Mouse (Mus musculus) limb, embryonic 14.5 days (tissue): Measurements from ENCODE around the gene Gm49358. TPM values are rescaled to one million over a fixed set of nuclear protein-coding genes. Genes with fewer than 3 reads are reported as not detected.

Source experiments
- ATAC-seq: fragments of 200-750 bp; cut with Nextera tagmentation; 2 replicates; pipeline ENCODE4 v1.8.0; 2017; ENCODE audit warnings: low read depth, moderate number of reproducible peaks, moderate TSS enrichment; ENCODE audit not compliant: low FRiP score
- DNase-seq: peaks from one replicate; pipeline ENCODE4 v3.0.0-alpha.2; 2015; ENCODE audit warnings: low spot score
- H3K27ac ChIP-seq: fragments of 300-500 bp; sonication (generic); replicated peaks from 2 replicates; pipeline ENCODE4 v1.5.1; 2014; ENCODE audit warnings: low read depth, mild to moderate bottlenecking, low read length, moderate library complexity, mixed read lengths
- H3K27me3 ChIP-seq: fragments of 300-500 bp; sonication (generic); 2 replicates; pipeline ENCODE4 v1.6.1; 2014; ENCODE audit warnings: low read length, mixed read lengths; ENCODE audit not compliant: control insufficient read depth, insufficient read depth
- H3K36me3 ChIP-seq: fragments of 300-500 bp; sonication (generic); 2 replicates; pipeline ENCODE4 v1.6.1; 2014; ENCODE audit warnings: mild to moderate bottlenecking, low read length, moderate library complexity, mixed read lengths; ENCODE audit not compliant: control insufficient read depth, insufficient read depth
- H3K4me1 ChIP-seq: fragments of 300-500 bp; sonication (generic); 2 replicates; pipeline ENCODE4 v1.6.1; 2014; ENCODE audit warnings: antibody characterized with exemption, low read length, mixed read lengths; ENCODE audit not compliant: control insufficient read depth, insufficient read depth
- H3K4me2 ChIP-seq: fragments of 300-500 bp; sonication (generic); replicated peaks from 2 replicates; pipeline ENCODE4 v1.6.1; 2014; ENCODE audit warnings: low read depth, mild to moderate bottlenecking, low read length, moderate library complexity; ENCODE audit not compliant: severe bottlenecking
- H3K4me3 ChIP-seq: fragments of 300-500 bp; sonication (generic); replicated peaks from 2 replicates; pipeline ENCODE4 v1.5.1; 2014; ENCODE audit warnings: low read length
- H3K9ac ChIP-seq: fragments of 300-500 bp; sonication (generic); 2 replicates; pipeline ENCODE4 v1.6.1; 2014; ENCODE audit warnings: mild to moderate bottlenecking, low read depth, low read length, moderate library complexity; ENCODE audit not compliant: severe bottlenecking
- H3K9me3 ChIP-seq: fragments of 300-500 bp; sonication (generic); 2 replicates; pipeline ENCODE4 v1.6.1; 2016; ENCODE audit warnings: low read length; ENCODE audit not compliant: control insufficient read depth
- POLR2A ChIP-seq: fragments of 200-500 bp; IDR thresholded peaks from 2 replicates; pipeline ENCODE4 v1.8.0; 2012; ENCODE audit warnings: inconsistent platforms, mild to moderate bottlenecking, moderate library complexity, borderline replicate concordance; ENCODE audit not compliant: insufficient read depth, insufficient read length; ENCODE audit errors: extremely low read depth
- WGBS: fragments of 180-500 bp; shearing (Covaris S2); extraction: QIAGEN DNeasy Blood & Tissue Kit; methylation state at CpG from one replicate; pipeline ENCODE4 v1.1.7; 2014; 5-methylcytosine and 5-hydroxymethylcytosine counted together
- polyA plus RNA-seq, 2 experiments: library from polyadenylated mRNA; depleted of rRNA in 1 of 2; stranded (reverse) in 1 of 2; unstranded in 1 of 2; fragments of >200 nt; fragmentation: Nextera tagmentation in 1 of 2; extraction: Ambion mirVana in 1 of 2; gene quantifications; 2 replicates each; pipeline versions ENCODE4 v1.2.1 to v1.2.3; 2012 to 2014

Gene Gm49358
- polyA plus RNA-seq, 2 experiments: 0.22 TPM; not detected in 1

DNA sequence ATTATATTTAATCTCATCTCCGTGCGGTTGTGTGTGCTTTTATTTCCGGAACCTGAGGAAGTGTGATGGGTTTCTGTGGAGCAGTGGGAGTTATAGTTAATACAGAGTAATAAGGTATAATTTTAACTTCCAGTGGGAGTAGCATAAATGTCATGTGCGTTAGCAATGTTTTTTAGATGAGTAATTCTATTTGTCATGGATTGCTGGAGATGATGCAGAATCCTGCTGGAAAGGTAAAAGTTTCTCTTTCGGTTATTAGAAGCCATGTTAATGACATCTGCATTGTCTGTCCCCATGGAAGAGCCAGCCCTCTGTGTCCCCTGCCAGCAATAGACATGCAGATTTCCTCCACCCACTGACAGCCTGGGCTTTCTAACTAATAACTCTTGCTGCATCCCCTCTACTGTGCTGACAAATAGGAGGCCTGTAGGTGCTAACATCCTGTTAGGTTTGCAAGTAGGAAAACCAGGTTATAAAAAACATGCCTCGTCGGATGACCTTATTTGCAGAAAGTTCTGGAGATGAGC is 25.4 kb downstream of the Gm49358 start:
- no peaks in the 10 kb centered on the region for H3K36me3 ChIP-seq
- no peak overlapping the region for H3K27ac ChIP-seq
- no peak for DNase-seq
- peaks cover 4% of the 10 kb centered on the region; the same call in 1 of the 2 replicates for H3K4me1 ChIP-seq
- no peak overlapping the region for H3K9ac ChIP-seq
- no peak for ATAC-seq
- H3K9me3 ChIP-seq: no peaks in the 10 kb centered on the region
- no peaks in the 10 kb centered on the region for H3K27me3 ChIP-seq
- H3K4me3 ChIP-seq: no peak overlapping the region
- no peak for TF ChIP-seq POLR2A
- WGBS: 86% methylated on average over 7 of the region's 7 CpGs
- no peak overlapping the region for H3K4me2 ChIP-seq

GRCm38 (mm10) chr10:86791507-86792184 is 27.9 kb downstream of the Gm49358 start:
- 72% methylated on average over 7 of the region's 7 CpGs for whole genome bisulfite sequencing
- DNase-seq (no peak), ATAC-seq (no peak)
- no peak overlapping the region for H3K4me2 ChIP-seq
- no peaks in the 10 kb centered on the region for H3K27me3 ChIP-seq
- H3K9ac ChIP-seq: no peak overlapping the region
- no peak for TF ChIP-seq POLR2A
- no peak overlapping the region for H3K27ac ChIP-seq
- no peaks in the 10 kb centered on the region for H3K36me3 ChIP-seq
- H3K9me3 ChIP-seq: no peaks in the 10 kb centered on the region
- H3K4me3 ChIP-seq: no peak overlapping the region
- H3K4me1 ChIP-seq: peaks cover 4% of the 10 kb centered on the region; the same call in 1 of the 2 replicates

DNA sequence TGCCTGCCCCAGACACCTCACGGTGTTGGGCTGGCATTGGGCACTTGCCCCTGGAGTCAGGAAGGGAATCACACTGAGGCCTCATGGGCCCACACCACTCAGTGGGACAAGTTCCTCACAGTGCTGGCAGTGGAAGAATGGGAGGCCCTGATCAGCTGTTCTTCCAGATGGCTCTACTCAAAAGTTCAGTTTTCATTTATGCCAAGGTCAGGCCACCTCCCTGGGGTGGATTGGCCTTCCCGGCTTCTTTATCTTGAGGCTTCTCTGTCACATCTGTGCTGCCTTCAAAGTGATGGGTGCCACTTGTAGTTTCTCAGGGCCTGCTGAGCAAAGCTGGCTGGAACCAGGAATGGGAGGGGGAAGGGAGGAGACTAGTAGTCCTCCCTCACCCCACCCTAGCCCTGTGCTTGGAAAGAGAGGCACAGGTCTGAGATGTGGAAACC is 29.8 kb downstream of the Gm49358 start:
- Histone ChIP-seq H3K27me3 (no peaks in the 10 kb centered on the region), H3K9ac (no peak overlapping the region), H3K9me3 (no peaks in the 10 kb centered on the region), H3K4me3 (no peak overlapping the region), H3K4me2 (no peak overlapping the region), H3K27ac (no peak overlapping the region), H3K36me3 (no peaks in the 10 kb centered on the region), H3K4me1 (no peaks in the 10 kb centered on the region)
- DNase-seq: no peak
- ATAC-seq: no peak
- no peak for TF ChIP-seq POLR2A
- WGBS: 69% methylated on average over 2 of the region's 2 CpGs

GRCm38 (mm10) chr10:86794196-86794595 is 30.4 kb downstream of the Gm49358 start:
- H3K4me2 ChIP-seq: no peak overlapping the region
- H3K9me3 ChIP-seq: no peaks in the 10 kb centered on the region
- ATAC-seq (no peak), DNase-seq (no peak)
- no peaks in the 10 kb centered on the region for H3K36me3 ChIP-seq
- no peak overlapping the region for H3K27ac ChIP-seq
- H3K4me3 ChIP-seq: no peak overlapping the region
- WGBS: 89% methylated on average over 4 of the region's 4 CpGs
- H3K4me1 ChIP-seq: no peaks in the 10 kb centered on the region
- no peak overlapping the region for H3K9ac ChIP-seq
- TF ChIP-seq POLR2A: no peak
- no peaks in the 10 kb centered on the region for H3K27me3 ChIP-seq

GRCm38 (mm10) chr10:86794794-86795535 is 31.2 kb downstream of the Gm49358 start:
- H3K4me3 ChIP-seq: no peak overlapping the region
- no peak overlapping the region for H3K9ac ChIP-seq
- H3K9me3 ChIP-seq: no peaks in the 10 kb centered on the region
- H3K27me3 ChIP-seq: no peaks in the 10 kb centered on the region
- H3K4me1 ChIP-seq: no peaks in the 10 kb centered on the region
- TF ChIP-seq POLR2A: no peak
- no peak for ATAC-seq
- WGBS: 83% methylated on average over 9 of the region's 9 CpGs
- H3K36me3 ChIP-seq: no peaks in the 10 kb centered on the region
- no peak overlapping the region for H3K27ac ChIP-seq
- DNase-seq: no peak
- no peak overlapping the region for H3K4me2 ChIP-seq
